Mouse (Mus musculus): ENCODE data around the gene Rgs21.

DNA sequence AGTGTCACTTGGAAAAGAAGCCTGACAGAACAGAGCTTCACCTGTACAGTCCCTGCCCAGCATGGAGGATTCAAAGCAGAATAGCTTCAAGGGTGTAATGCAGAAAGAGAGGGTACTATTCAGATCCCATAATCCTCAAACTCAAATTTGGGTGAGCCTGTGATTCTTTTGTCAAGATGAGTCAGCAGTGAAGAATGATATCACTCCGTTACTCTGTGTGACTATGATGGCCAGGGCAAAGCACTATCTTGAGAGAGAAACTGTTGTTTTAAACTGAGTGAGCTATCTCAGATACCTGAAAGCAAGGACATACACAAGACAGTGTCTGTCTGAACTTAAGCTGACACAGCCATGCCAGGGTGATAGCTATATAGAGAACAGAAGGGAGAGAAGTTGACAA, 11.9 kb upstream of the Rgs21 start:
- no peak for TF ChIP-seq CTCF (IDR thresholded peaks at IDR 0.05; ENCODE audit: low read depth)
- TF ChIP-seq EP300 (IDR thresholded peaks at IDR 0.05; ENCODE audit: low read depth) = no peak

Measured in heart, postnatal 0 days (tissue).